Mouse (Mus musculus): Measurements from ENCODE around the gene Nt5e.

- TF ChIP-seq POLR2A (IDR thresholded peaks at IDR 0.05; ENCODE audit: low read depth, low read length), result no peak
- TF ChIP-seq CTCF (conservative IDR thresholded peaks at IDR 0.05; ENCODE audit: insufficient read depth, insufficient read length, low read depth, low read length), result 0 out of 2 replicates have a peak, but pooled peaks have one; percentile 16
Measured at GRCm38 (mm10) chr9:88362055-88362850, 35.3 kb downstream of the Nt5e start.

Data from kidney, adult 2 months (tissue).